Mouse (Mus musculus) urinary bladder, adult 2 months (tissue): ENCODE measurements around the gene Hif1an. TPM values are rescaled to one million over a fixed set of nuclear protein-coding genes. Genes with fewer than 3 reads are reported as not detected.
A peak's percentile ranks its signal among the peaks of the same experiment; 100 is the strongest.

ENCODE experiments used
- DNase-seq: peaks from one replicate; pipeline ENCODE4 v3.0.0; 2022; ENCODE audit warnings: low spot score
- polyA plus RNA-seq: library from polyadenylated mRNA; depleted of rRNA; stranded (reverse); fragments of >200 nt; gene quantifications from 2 replicates; pipeline ENCODE4 v1.2.3, GENCODE M21; 2012; rRNA removed

The Hif1an gene
- polyA plus RNA-seq, 1 experiment: 17.2 TPM

- DNase-seq: no peak
Observed at GRCm38 (mm10) chr19:44564006-44564405, 1.4 kb downstream of the Hif1an start.

DNA sequence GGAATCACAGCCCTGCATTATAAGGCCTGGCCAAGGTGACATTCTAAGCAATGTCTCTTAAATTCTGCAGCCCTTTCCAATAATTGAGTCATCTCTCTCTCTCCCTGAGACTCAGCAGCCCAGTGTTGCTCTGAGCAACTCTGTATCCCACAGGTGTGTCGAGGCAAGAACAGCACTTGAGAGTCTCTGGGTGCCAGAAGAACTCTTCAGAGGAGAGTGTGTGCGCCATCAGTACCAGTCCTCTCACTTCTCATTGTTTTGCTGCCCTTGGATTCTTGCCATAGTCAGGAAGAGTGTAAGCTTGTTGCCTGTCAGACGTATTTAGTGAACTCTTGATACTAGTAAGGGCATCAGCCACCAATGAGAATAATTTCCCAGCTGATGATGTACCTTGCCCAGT lies 5.1 kb downstream of the Hif1an start:
- no peak for DNase-seq

DNA sequence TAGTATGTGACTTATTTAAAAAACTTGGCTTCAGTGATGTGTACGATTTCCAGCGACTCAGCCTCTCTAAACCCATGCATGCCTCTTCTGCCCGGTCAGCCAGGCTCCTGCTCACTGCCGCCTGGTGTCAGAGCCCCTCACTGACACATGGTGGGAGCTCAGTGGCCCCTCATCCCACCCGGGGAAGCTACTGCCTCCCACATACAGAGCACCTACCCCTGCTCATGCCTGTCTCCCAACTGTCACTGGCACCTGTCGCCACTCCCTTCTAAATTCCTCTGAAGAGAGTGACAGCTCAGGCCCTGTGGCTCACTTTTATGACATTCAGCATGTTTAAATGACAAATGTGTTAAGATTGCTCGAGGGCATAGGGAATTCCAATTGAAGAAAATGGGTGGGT lies 13.6 kb downstream of the Hif1an start:
- DNase-seq: no peak

DNA sequence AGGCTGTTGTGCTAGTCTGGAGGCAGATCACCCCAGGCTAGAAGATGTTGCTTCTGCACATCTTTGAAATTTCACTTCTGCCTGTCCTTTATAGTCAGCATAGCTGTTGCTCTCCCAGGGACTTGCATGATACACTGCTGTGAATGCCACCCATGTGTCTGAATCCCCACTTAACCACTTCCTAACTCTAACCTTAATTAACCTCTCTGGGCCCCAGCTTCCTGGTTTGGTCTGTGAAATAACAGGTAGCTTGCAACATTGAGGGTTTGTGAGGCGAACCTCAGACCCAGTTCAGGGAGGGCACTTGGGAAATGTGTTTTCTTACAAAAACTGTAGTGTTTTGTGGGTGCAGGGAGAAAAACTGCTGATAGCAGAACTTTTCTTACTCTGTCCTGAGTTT lies 15.4 kb downstream of the Hif1an start:
- no peak for DNase-seq

DNA sequence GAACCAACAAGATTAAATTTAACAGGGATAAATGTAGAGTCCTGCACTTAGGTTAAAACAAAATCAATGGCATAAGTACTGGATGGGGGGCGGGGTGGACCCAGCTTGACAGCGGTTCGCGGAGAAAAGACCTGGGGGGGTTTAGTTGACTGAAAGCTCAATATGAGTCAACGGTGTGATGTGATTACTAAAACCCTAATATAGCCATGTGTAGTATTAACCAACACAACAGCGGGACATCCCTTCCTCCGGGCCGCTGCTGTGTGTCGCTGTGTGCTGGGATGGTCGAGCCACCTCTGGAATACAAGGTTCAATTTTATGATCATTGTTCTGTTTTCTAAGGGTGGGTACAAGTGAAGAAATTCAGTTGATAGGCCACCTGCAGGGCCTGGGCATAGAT lies 19.5 kb downstream of the Hif1an start:
- DNase-seq: no peak

GRCm38 (mm10) chr19:44582638-44583309 lies 20.1 kb downstream of the Hif1an start:
- peak; percentile 89 for DNase-seq

- DNase-seq: no peak
Observed at GRCm38 (mm10) chr19:44588036-44588435, 25.4 kb downstream of the Hif1an start.

DNA sequence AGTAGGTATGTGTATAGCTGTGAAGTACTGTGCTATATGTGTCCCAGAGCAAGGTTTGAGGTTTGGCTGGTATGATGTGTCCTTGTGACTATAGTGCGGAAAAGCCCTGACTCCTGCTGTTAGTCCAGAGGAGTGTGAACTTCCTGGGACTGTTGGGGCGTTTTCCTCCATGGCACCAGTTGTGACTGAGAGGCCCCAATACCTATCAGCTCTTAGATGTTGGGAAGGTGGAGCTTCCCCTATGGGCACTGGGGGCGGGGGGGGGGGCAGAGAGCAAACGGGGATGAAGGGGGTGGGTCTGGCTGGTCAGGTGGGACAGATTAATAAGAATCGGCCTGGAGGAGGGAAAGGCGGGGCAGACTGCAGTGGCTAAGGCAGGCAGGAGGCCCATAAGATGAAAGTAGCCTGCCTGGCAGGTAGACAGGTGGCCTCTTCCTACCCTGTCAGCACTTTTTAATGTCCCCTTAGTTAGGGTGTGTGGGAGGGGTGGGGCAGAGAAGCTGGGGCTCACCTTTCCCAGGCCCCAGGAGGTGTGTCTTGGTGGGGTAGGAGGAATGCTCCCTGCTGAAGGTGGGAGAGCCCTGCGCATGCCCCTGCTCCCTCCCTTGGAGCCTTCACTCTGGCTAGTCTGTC lies 27.1 kb downstream of the Hif1an start:
- no peak for DNase-seq

DNA sequence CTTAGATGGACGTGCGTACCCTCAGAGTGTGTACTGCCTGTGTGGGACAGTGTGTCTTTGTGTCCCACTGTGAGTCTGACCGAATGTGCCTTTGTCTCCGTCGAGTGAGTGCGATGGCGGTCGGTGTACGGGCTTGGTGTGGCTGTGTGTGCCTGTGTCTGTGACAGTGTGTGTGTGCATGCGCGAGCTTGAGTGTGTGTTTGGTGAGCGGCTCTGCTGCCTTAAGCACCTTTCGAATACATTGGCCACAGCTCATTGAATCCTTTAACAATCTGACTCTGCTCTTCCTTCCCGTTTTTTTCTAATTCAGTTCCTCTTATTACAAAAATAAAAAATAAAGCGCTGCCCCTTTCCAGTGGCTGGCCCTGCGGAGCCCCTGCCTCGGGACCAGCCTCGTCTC lies 28.3 kb downstream of the Hif1an start:
- DNase-seq: no peak

DNA sequence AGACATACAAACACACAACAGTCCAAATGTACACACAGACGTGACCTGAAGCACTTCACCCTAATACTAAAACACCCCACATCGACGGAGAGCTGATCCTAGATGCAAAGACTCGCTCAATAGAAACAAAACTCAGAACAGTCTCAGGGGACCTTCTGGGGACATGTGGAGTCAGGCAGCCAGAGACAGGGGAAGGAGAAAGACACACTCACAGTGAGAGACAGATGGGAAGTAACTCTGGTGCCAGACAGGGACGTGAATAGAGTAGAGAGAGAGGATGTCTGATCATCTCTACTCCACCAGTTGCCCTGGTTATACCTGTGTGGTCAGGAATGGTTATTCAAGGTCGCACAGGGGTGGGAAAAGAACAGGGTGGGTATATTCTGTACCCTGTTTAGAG lies 29.0 kb downstream of the Hif1an start:
- DNase-seq: no peak

DNA sequence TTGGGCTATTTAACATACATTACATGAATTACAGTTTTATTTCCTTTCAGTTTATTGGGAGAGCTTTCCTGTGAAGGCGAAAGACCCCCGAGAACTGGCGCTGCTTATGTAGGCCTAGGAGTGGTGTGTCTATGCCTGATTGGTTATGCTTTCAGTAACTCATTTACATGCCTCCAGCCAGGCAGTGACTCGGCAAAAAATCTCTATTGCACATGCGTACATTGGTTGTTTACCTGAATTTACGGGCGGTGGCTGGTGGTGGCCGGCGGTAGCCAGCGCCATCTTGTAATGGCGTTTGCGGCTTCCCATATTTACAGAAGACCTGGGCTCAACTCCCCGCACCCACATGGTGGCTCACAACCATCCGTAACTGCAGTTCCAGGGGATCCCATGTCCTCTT lies 31.5 kb downstream of the Hif1an start:
- no peak for DNase-seq

GRCm38 (mm10) chr19:44618166-44618565 lies 55.5 kb downstream of the Hif1an start:
- DNase-seq: no peak

Other genes starting within 250 kb of the Hif1an start
- gene Scd4, start 229.8 kb upstream of the Hif1an start, polyA plus RNA-seq: 0.87 and 1.0 TPM in 2 replicates
- 190 and 197 TPM in 2 replicates for gene Scd1, start 155.0 kb upstream of the Hif1an start, polyA plus RNA-seq
- 0.01 TPM in 1 of 2 replicates, not detected in the other for gene Wnt8b, start 69.4 kb upstream of the Hif1an start, polyA plus RNA-seq
- 4.7 and 4.8 TPM in 2 replicates for gene Sec31b, start 17.0 kb upstream of the Hif1an start, polyA plus RNA-seq
- not detected in 2 replicates for gene Gm20538, start 10.0 kb upstream of the Hif1an start, polyA plus RNA-seq
- 343 and 393 TPM in 2 replicates for gene Ndufb8, start 7.4 kb upstream of the Hif1an start, polyA plus RNA-seq
- gene Pax2, start 193.2 kb downstream of the Hif1an start, polyA plus RNA-seq: 0.03 TPM in 1 of 2 replicates, not detected in the other